Mouse (Mus musculus) kidney, embryonic 14.5 days (tissue): Measurements from ENCODE around the gene Zfp931. TPM values are rescaled to one million over a fixed set of nuclear protein-coding genes. Genes with fewer than 3 reads are reported as not detected.
"Not testable (repeated sequence)": the region's sequence is repeated elsewhere in the genome, so short reads cannot be mapped to it uniquely, and the experiment has no call there.

Experiments used
- ATAC-seq: fragments of 200-750 bp; cut with Nextera tagmentation; 2 replicates; pipeline ENCODE4 v1.8.0; 2017; ENCODE audit warnings: moderate number of reproducible peaks, mild to moderate bottlenecking, moderate TSS enrichment, moderate library complexity; ENCODE audit not compliant: low FRiP score, low TSS enrichment
- H3K27ac ChIP-seq: fragments of 300-500 bp; sonication (generic); 2 replicates; pipeline ENCODE4 v1.5.1; 2014; ENCODE audit warnings: low read depth, mild to moderate bottlenecking, low read length, moderate library complexity, mixed read lengths
- H3K27me3 ChIP-seq: fragments of 300-500 bp; sonication (generic); 2 replicates; pipeline ENCODE4 v1.6.1; 2014; ENCODE audit warnings: mild to moderate bottlenecking, low read length; ENCODE audit not compliant: control insufficient read depth, insufficient read depth
- H3K36me3 ChIP-seq: fragments of 300-500 bp; sonication (generic); 2 replicates; pipeline ENCODE4 v1.6.1; 2014; ENCODE audit warnings: low read length, mixed read lengths; ENCODE audit not compliant: control insufficient read depth, insufficient read depth
- H3K4me1 ChIP-seq: fragments of 300-500 bp; sonication (generic); 2 replicates; pipeline ENCODE4 v1.6.1; 2014; ENCODE audit warnings: low read length, mixed read lengths; ENCODE audit not compliant: control insufficient read depth, insufficient read depth
- H3K4me2 ChIP-seq: fragments of 300-500 bp; sonication (generic); replicated peaks from 2 replicates; pipeline ENCODE4 v1.6.1; 2014; ENCODE audit warnings: low read depth, mild to moderate bottlenecking, low read length
- H3K4me3 ChIP-seq: fragments of 300-500 bp; sonication (generic); 2 replicates; pipeline ENCODE4 v1.5.1; 2014; ENCODE audit warnings: mild to moderate bottlenecking, low read length
- H3K9ac ChIP-seq: fragments of 300-500 bp; sonication (generic); 2 replicates; pipeline ENCODE4 v1.6.1; 2014; ENCODE audit warnings: low read depth, mild to moderate bottlenecking, low read length, moderate library complexity
- H3K9me3 ChIP-seq: fragments of 300-500 bp; sonication (generic); 2 replicates; pipeline ENCODE4 v1.6.1; 2016; ENCODE audit warnings: low read length; ENCODE audit not compliant: control insufficient read depth
- WGBS: fragments of 180-500 bp; shearing (Covaris S2); extraction: QIAGEN DNeasy Blood & Tissue Kit; methylation state at CpG from one replicate; pipeline ENCODE4 v1.1.7; 2014; 5-methylcytosine and 5-hydroxymethylcytosine counted together
- polyA plus RNA-seq: library from polyadenylated mRNA; unstranded; fragments of >200 nt; fragmentation: Nextera tagmentation; extraction: Ambion mirVana; gene quantifications from 2 replicates; pipeline ENCODE4 v1.2.1, GENCODE M21; 2014

Zfp931 gene
- polyA plus RNA-seq, 1 experiment from 2014 or later: 16.2 TPM

DNA sequence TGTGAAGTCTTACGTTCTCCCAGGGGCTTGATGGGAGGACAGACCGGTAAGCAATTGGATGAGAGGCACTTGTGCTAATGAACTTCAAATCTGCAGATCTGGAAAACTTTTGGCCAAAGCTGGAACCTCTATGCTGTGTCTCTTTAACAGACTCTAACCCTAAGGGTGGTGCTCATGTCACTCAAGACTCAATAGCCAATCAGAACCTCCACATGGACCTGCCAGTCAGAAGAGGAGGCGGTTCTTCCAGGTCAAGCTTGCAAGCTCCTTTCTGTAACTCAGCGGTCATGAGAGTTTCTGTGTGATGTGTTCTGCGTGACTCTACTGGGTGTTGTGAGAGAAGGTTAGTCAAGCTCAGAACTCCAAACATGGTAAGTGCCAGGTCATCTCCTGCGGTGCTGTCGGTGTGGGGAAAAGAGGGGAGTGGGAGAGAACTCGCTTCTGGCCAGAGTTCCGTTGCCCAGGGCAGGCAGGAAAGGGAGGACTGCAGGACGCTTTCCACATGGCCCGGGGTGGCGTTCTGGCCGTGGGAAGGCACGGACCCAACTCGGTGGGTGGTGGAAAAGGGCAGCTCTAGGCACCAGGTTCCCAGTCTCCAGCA, 55.2 kb downstream of the Zfp931 start, which contains the start of gene Zfp971:
TSS of gene Zfp971 (plus strand) at position 274 of the 601 bp plus-strand sequence.
- ATAC-seq, H3K4me1 ChIP-seq, H3K27me3 ChIP-seq, H3K36me3 ChIP-seq, H3K27ac ChIP-seq, H3K9me3 ChIP-seq: not testable (repeated sequence)
- H3K9ac ChIP-seq: peak within 1 kb of the TSS; percentile 50; the same call in 1 of the 2 replicates
- H3K4me2 ChIP-seq: peak within 1 kb of the TSS; percentile 40
- WGBS: under 1% methylated on average over 13 of the region's 15 CpGs
- peak within 1 kb of the TSS; percentile 50 for H3K4me3 ChIP-seq

DNA sequence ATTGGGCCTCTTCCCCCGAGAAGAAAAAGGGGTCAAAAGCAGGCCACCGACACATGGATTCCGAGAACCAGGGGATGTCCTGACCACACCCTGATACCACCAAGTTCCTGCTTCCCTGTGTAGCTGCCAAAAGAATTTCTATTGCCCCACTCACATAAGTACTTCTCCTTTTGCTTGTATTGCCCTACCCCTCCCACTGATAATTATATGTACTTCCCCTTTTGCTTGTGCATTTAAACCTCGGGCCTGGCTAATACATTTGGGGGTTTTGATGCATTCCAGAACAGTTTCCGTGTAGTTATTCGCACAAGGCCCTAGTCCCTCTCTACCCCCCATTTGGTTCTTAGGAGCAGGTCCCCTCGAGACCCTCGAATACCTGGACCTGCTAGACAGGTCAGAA, 57.5 kb downstream of the Zfp931 start:
- not testable (repeated sequence) for H3K4me2 ChIP-seq, H3K9me3 ChIP-seq, H3K27ac ChIP-seq, H3K4me3 ChIP-seq, H3K36me3 ChIP-seq, ATAC-seq, H3K27me3 ChIP-seq, H3K9ac ChIP-seq, H3K4me1 ChIP-seq
- WGBS: 79% methylated on average over 8 of the region's 8 CpGs

DNA sequence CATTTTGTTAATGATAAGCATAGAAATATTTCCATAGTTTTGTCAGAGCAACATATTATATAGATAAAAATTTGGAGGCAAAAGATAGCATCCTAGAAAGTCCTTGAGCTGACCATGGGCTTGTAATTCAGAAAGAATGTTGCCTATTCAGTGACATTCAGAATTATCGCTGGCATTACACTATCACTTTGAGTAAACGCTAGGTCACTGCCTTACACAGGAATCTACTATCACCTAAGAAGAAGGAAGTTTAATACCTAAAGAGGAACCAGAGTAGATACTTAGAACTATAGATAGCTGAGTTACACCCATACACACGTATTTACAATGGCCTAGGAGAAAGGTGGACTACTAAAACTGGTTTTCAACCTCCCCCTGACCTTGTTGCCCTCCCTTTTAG, 58.8 kb downstream of the Zfp931 start:
- not testable (repeated sequence) for H3K27me3 ChIP-seq, H3K4me3 ChIP-seq, H3K9ac ChIP-seq, ATAC-seq, H3K4me1 ChIP-seq, H3K4me2 ChIP-seq, H3K27ac ChIP-seq, H3K36me3 ChIP-seq, H3K9me3 ChIP-seq
- 76% methylated on average over 3 of the region's 3 CpGs for WGBS

Other genes starting within 250 kb of the Zfp931 start
- 33.5 and 45.7 TPM in 2 replicates for gene Gm14325, start 238.1 kb downstream of the Zfp931 start, polyA plus RNA-seq
- gene Gm14327, start 181.4 kb downstream of the Zfp931 start, polyA plus RNA-seq: 3.8 and 5.2 TPM in 2 replicates
- gene Zfp972, start 152.9 kb downstream of the Zfp931 start, polyA plus RNA-seq: 0.81 and 1.6 TPM in 2 replicates
- 16.1 and 20.5 TPM in 2 replicates for gene Gm14326, start 121.2 kb downstream of the Zfp931 start, polyA plus RNA-seq
- 12.5 and 17.0 TPM in 2 replicates for gene Zfp971, start 55.2 kb downstream of the Zfp931 start, polyA plus RNA-seq
- 0.81 and 0.95 TPM in 2 replicates for gene Phactr3, start 40.5 kb upstream of the Zfp931 start, polyA plus RNA-seq